Mouse (Mus musculus) R1 (cell line): ENCODE measurements around the gene Rpap2.

Source experiments
- DNase-seq: peaks from one replicate; pipeline ENCODE4 v3.0.0-alpha.2; 2018; ENCODE audit warnings: low read depth, low spot score

Gene Rpap2

DNA sequence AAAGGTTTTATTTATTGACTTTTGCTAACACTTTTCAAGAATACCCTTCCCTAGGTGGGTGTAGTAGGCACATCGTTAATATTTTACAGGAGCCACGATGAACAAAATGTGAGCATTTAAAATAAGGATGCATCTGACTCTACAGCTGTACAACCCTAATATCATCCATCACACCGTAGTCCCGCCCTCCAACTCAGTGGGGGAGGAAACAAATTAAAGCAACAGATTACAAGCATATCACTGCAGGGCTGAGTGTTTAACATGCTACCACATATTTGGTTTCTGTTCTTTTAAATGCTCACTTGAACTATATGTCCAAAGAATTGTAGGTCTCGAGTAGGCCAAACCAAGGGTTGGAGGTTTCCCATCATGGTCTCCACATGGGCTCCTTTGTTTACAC lies 90.0 kb downstream of the Rpap2 start:
- no peak for DNase-seq

DNA sequence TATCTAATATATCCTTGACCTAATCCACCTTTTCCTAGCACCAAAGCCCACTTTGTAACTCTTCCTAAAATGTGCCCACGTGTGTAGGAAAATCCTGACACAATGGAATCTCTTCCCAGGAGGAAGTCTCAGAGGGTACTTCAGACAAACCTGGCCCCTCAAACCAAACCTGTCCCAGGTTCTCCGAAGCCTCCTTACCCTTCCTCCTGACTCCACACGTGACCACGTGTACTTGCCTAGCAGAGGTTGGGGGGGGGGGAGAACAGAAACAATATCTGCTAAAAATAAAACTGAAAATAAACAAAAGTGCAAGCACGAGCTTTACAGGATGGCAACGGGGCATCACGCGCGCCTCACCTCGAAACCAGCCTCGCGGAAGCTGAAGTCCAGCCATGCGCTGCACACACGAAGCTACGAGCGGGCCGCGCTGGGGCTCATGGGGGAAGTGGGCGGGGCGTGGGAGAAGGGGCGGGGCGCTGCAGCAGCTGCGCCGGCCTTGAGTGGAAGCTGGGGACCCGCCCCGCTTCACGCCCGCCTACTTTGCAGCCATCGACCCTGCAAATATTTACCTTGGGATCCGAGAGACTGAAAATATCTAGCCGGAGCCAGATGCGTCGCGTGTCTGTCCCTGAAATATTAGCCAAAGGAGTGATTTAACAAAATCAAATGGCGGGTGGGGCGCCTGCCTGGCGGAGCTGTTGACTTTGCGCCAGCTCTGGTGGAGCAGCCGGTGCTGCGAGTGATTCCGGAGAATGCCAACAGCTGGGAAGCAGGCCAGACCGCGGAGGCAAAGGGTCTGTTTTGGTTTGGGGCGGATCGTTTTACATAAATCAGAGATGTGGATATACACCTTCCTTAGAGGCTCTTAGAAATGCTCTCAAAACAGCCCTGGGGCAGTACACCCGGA lies 90.7 kb downstream of the Rpap2 start:
- DNase-seq = peak; percentile 77

DNA sequence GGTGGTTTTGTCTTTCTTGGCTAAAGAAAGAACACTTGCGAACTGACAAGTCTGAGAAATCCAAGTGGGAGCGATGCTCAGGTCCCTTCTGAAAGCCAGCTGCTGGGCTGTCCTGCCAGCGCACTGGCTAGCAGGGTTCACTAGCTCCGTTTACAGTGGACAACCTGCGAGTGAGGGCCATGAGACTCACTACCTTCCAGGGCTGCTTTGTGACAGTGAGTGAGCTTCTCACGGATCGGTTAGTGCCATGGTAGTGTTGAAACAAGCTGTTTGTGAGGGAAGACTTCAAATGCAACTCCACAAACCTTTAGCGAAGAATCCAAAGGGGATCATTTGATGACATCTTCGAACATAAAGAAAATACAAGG lies 91.3 kb downstream of the Rpap2 start:
- no peak for DNase-seq

DNA sequence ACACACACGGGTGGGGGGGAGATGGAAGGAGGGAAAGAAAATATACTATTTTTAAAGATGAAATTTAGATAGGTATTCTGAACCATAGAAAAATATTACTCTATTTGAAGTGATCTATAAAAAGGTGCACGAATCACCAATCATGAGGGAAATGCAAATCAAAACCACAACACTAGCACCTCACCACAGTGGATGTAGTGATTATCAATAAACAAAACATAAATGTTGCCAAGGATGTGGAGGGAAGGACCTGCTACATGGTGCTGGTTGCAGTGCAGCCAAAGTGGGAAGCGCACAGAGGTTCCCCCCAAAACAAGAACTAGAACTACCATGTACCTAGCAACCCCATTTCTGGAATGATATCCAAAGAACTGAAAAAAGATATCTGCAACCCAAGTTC lies 97.8 kb downstream of the Rpap2 start:
- no peak for DNase-seq

DNA sequence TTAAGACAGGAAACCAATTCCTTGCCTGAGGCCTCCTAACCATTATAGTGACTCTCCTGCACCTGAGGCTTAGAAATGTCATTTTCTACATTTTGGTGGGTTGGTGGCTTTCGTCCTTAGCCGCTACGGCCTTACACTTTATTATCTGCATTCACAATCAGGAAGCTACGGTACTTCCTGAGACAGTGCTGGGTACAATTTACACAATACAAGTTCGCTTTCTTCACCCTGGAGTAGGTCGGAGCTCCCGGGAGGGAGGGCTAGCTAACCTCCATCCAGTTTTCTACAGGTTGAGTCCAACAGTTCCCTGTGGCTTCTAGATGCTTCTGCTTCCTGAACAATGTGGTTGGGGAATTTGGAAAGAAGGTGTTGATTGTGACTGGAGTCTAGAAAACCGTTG lies 101.7 kb downstream of the Rpap2 start:
- DNase-seq = no peak

DNA sequence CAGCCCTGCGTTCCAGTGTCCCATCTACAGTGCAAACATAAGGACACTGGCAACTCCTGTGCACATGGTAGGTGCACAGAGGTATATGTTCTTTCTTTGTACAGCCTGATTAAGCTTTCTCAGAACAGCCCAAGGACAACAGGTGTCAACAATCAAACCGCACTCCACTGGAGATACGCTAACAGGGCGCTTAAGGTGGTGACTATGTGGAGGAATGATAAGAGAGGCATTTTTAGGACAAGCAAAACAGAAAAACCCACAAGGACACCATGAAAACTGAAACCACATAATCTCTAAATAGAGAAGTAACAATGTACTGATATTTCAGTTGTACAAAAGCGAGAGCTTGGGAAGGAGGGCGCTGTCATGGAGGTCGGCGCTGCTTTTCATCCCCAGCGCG lies 103.7 kb downstream of the Rpap2 start:
- DNase-seq = no peak

DNA sequence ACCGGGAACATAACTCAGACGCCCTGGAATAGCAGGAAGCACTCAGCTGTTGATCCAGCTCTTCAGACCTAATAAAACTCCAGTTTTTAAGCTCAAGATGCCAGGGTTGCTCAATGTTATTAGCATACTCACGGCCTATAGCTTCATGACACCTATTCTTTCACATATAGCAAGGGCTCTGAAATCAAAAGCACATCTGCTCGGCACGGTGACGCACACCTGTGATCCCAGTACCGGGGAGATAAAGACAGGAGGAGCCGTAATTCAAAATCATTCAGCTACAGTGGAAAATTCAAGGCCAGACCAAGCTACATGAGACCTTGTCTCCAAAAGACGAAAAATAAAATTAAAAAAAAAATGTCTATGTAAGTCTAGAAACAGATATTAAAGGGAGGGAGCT lies 104.5 kb downstream of the Rpap2 start:
- no peak for DNase-seq

DNA sequence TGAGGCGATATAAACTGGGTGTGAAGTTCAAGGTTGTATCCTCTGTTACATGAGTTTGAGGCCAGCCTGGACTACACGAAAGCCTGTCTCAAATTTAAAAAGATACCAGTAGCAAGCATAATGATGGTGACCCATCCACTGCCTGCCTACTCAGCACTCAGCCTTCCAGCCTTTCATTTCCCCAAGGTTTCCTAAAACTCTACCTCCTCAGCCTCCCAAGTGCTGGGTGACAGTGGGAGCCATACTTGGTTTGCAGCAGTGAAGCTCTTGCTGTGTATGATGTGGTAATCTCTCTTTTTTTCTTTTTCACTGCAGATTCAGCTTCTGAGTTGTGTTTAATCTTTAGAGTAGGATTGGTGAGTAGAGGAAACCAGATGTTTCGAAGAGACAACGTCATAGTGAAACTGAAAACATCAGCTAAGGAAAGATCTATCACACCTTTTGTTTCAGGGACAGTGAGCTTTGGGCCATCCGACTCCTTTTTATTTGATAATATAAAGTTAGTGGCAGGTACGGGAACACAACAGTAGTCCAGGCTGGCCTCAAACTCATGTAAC lies 106.1 kb downstream of the Rpap2 start:
- no peak for DNase-seq

DNA sequence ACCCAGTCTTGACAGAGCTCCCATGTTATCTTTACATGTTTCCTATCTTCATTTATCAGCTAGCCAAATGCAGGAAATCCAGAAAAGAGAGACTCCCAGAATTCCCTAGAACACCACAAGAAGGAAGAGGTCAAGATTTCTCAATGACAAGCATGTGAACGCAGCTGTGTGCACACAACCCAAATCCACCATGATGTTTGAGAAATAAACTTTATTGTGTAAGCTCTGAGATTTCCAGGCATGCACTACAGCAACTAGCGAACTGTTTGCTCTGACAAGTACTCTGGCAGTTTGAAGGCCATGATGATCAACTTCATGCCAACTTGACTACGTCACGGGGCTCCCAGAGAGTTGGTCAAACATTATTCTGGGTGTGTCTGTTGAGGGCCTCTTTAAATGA lies 108.6 kb downstream of the Rpap2 start:
- no peak for DNase-seq

DNA sequence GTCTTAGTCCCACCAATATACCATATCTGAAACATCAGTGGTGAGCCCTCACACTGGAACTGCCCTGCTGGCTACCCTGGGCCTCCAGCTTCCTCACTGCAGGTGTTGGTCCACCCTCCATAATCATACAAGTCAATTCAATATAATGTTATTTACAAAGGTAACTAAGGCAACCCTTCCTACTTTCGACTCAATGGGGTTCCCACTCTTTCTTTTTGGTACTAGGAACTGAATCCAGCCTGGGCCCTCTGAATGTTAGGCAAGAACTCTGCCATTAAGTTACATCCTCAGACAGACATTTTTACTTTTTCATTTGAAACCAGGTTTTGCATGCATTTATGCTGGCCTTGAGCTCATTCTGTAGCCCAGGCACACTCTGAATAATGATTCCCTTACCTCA lies 109.1 kb downstream of the Rpap2 start:
- DNase-seq = no peak

DNA sequence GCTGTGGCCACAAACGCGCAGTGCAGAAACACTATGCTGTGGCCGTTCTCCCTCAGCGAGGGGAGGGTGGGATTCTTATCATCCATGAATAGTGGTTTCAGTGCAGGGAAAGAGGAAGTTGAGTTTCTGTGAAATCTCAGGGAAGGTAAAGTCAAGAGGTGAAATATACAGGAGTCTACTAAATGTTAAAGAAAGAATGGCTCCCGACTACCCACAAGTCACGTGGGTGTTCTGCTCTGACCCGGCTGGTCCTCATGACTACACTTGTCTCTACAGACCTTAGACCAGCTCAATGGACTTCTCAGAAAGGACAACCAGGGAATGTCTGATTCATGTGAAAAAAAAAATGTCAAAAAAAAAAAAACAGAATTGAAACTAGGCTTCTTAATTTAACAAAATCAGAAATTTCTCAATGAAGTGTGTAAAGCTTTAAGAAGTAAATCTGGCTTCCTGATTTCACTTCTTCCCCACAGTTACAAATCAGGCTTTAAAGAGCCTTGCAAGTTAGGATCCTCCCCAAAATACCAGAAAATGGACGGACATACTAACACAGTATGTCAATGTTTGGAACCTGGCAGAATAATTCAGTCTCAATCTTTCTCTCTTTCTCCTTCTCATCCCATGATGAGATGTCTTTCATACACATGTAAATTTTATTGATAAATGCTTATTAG lies 111.1 kb downstream of the Rpap2 start:
- DNase-seq = no peak
